Mouse (Mus musculus) kidney, embryonic 15.5 days (tissue): ENCODE measurements around the gene Klhdc8a. TPM values are rescaled to one million over a fixed set of nuclear protein-coding genes. Genes with fewer than 3 reads are reported as not detected.
A peak's percentile ranks its signal among the peaks of the same experiment; 100 is the strongest.
"Not testable (repeated sequence)": the region's sequence is repeated elsewhere in the genome, so short reads cannot be mapped to it uniquely, and the experiment has no call there.

Experiments used
- ATAC-seq: fragments of 200-750 bp; cut with Nextera tagmentation; replicated peaks from 2 replicates; pipeline ENCODE4 v1.8.0; 2017; ENCODE audit warnings: moderate TSS enrichment; ENCODE audit not compliant: low FRiP score
- H3K27ac ChIP-seq: fragments of 300-500 bp; sonication (generic); 2 replicates; pipeline ENCODE4 v1.5.1; 2015; ENCODE audit warnings: mild to moderate bottlenecking, inconsistent platforms
- H3K27me3 ChIP-seq: fragments of 300-500 bp; sonication (generic); 2 replicates; pipeline ENCODE4 v1.6.1; 2015; ENCODE audit warnings: inconsistent platforms
- H3K36me3 ChIP-seq: fragments of 300-500 bp; sonication (generic); 2 replicates; pipeline ENCODE4 v1.6.1; 2015; ENCODE audit warnings: inconsistent platforms
- H3K4me1 ChIP-seq: fragments of 300-500 bp; sonication (generic); 2 replicates; pipeline ENCODE4 v1.6.1; 2015; ENCODE audit warnings: inconsistent platforms
- H3K4me2 ChIP-seq: fragments of 300-500 bp; sonication (generic); 2 replicates; pipeline ENCODE4 v1.6.1; 2015; ENCODE audit warnings: moderate library complexity, mild to moderate bottlenecking, inconsistent platforms
- H3K4me3 ChIP-seq: fragments of 300-500 bp; sonication (generic); replicated peaks from 2 replicates; pipeline ENCODE4 v1.5.1; 2015; ENCODE audit warnings: mild to moderate bottlenecking, inconsistent platforms
- H3K9ac ChIP-seq: fragments of 300-500 bp; sonication (generic); 2 replicates; pipeline ENCODE4 v1.6.1; 2015; ENCODE audit warnings: mild to moderate bottlenecking, inconsistent platforms
- H3K9me3 ChIP-seq: fragments of 300-500 bp; sonication (generic); replicated peaks from 2 replicates; pipeline ENCODE4 v1.6.1; 2016; ENCODE audit warnings: inconsistent platforms
- WGBS: fragments of 180-500 bp; shearing (Covaris S2); methylation state at CpG from one replicate; pipeline ENCODE4 v1.1.7; 2015; ENCODE audit warnings: mixed read lengths; 5-methylcytosine and 5-hydroxymethylcytosine counted together
- polyA plus RNA-seq: library from polyadenylated mRNA; unstranded; fragments of >200 nt; fragmentation: Nextera tagmentation; extraction: Ambion mirVana; gene quantifications from 2 replicates; pipeline ENCODE4 v1.2.1, GENCODE M21; 2015

Klhdc8a gene
- polyA plus RNA-seq, 1 experiment from 2014 or later: 1.6 TPM

DNA sequence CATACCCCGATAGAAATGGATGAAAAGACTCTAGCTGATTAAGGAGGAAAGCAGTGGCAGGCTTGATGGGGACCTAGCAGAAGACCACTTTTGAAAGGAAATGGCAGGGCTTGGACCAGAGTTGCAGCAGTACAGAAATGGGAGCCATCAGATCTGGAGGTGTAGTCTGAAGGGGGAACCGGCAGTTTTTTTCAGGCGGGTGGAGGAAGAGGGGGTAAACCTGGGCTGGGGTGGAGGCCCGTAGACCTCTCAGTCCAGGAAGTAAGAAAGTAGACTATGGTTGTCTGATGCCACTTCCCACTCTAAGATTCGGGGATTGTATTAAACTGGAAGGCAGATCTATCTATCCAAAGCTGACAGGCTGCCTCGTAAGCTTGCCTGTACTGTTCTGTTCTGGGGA, 38.5 kb downstream of the Klhdc8a start:
- H3K27ac ChIP-seq: no peak overlapping the region

DNA sequence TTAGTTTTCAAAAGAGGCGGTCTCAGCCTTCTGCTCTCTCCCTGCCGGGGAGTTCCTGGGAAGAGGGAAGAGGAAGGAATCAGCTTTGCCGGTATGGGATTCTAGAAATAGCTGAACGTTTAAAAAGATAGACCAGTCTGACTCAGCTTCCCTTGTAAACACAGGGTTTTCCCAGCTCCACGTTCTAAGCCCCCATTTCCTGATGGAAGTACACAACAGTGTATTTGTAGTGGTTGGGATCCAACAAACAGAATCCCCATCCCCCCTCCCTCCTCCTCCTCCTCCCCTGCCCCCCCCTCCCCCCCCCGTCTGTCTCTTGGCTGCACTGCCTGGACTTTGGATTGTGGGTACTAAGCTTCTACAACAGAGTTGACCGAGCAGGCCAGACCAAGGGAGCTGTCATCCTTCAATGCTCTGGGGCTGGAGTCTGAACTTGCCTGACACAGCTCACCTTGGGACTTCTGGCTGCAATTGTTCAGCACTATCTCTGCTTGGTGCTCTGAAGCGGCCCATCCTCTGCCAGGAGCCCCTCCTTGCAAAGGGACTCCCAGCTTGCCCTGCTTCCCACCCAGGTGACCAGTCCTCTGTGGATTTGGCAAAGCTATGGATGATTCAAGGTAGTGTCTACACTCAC, 39.7 kb downstream of the Klhdc8a start:
- Histone ChIP-seq H3K36me3 (no peaks in the 10 kb centered on the region), H3K4me1 (peaks cover 54% of the 10 kb centered on the region), H3K27ac (peak overlapping the region; percentile 52; the same call in 1 of the 2 replicates), H3K27me3 (no peaks in the 10 kb centered on the region), H3K4me3 (no peak overlapping the region), H3K9me3 (no peaks in the 10 kb centered on the region), H3K9ac (no peak overlapping the region), H3K4me2 (no peak overlapping the region)
- no peak for ATAC-seq
- 42% methylated on average over 8 of the region's 8 CpGs for WGBS

More for the DNA sequence above, 38.5 kb downstream of the Klhdc8a start:
- ATAC-seq: no peak
- Histone ChIP-seq H3K4me3 (no peak overlapping the region), H3K4me1 (peaks cover 59% of the 10 kb centered on the region), H3K27me3 (0 out of 2 replicates have a peak, but pooled peaks cover under 1% of the 10 kb centered on the region), H3K9ac (no peak overlapping the region), H3K9me3 (no peaks in the 10 kb centered on the region), H3K4me2 (no peak overlapping the region), H3K36me3 (no peaks in the 10 kb centered on the region; the same call in 1 of the 2 replicates)
- 78% methylated on average over 6 of the region's 6 CpGs for WGBS

DNA sequence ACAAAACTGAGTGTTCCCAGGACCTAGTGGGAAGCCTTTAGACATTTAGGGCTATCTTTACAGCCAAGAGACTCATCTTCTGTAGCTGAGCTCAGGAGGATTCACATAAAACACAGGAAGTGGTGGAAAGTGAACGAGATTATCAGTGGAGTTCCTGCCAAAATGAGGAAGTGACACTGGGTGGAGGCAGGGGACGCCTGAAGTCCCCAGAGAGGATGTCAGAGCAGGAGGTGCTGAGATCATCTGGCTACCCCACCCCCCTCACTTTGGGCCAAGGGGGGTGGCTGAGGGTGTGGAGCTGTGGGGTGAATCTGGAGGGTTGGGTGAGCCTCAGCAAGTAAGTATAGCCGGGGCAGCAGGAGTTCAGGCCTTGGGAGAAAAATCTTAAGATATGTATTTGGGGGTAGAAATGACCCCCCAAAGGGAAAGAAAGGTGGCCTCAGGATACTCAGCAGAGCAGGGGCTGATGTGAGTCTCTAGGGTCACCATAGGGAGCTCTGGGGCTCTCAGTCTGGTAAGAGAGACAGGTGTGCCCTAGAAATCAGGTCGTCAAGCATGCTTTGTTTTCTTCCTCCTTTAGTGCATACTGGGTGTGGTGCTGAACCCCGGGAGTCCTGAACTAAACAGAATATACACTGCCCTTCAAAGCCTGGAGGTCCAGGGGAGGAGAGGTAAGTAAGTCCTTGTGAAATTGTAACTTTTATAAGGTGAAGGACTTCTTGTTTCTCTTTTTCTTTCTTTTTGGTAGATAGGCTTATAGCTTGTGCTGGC, 43.5 kb downstream of the Klhdc8a start:
- no peak overlapping the region for H3K9ac ChIP-seq
- ATAC-seq: no peak
- H3K36me3 ChIP-seq: no peaks in the 10 kb centered on the region
- no peak overlapping the region for H3K4me2 ChIP-seq
- H3K27me3 ChIP-seq: no peaks in the 10 kb centered on the region
- H3K27ac ChIP-seq: no peak overlapping the region
- 44% methylated on average over 5 of the region's 5 CpGs for WGBS
- no peak overlapping the region for H3K4me3 ChIP-seq
- no peaks in the 10 kb centered on the region for H3K9me3 ChIP-seq
- peaks cover 30% of the 10 kb centered on the region for H3K4me1 ChIP-seq

DNA sequence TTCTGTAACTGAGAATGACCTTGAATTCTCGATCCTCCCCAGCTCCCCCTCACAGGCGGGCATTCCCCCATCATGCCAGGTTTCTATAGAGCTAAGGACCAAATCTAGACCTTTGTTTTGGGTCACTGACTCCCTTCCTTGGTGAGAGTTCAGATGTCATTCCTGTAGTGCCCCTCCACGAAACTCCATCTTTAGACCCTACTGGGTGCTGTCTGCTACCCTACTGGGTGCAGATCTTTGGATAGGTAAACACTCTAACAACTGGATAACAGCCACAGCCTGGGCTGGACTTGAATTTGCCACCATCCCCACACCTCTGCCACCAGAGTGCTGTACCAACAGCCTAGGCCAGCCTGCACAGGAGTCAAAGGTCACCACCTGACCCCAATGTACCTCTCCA, 44.1 kb downstream of the Klhdc8a start:
- 55% methylated on average over 3 of the region's 3 CpGs for WGBS
- ATAC-seq: no peak
- Histone ChIP-seq H3K27me3 (no peaks in the 10 kb centered on the region), H3K4me2 (no peak overlapping the region), H3K36me3 (no peaks in the 10 kb centered on the region), H3K9ac (no peak overlapping the region), H3K27ac (no peak overlapping the region), H3K9me3 (no peaks in the 10 kb centered on the region), H3K4me1 (peaks cover 26% of the 10 kb centered on the region), H3K4me3 (no peak overlapping the region)

DNA sequence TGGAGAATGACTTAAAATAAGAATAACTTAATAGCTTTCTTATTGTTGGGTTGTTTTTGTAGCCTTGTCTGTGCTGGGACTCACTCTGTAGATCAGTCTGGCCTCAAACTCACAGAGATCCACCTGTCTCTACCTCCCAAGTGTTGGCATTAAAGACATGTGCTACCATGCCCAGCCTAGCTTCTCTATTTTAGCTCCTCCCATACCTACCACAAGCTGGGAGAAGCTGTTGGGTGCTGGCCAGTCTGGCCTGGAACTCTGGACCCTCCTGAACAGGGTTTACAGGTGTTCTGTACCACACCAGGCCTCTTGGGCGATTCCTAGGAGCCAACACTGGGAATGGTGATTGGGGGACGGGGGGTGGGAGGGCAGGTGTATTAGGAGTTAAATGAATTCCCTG, 44.8 kb downstream of the Klhdc8a start:
- no peaks in the 10 kb centered on the region for H3K27me3 ChIP-seq
- H3K4me3 ChIP-seq: no peak overlapping the region
- WGBS: 90% methylated on average over 2 of the region's 2 CpGs
- H3K4me1 ChIP-seq: peaks cover 22% of the 10 kb centered on the region
- no peaks in the 10 kb centered on the region for H3K36me3 ChIP-seq
- H3K9me3 ChIP-seq: no peaks in the 10 kb centered on the region
- no peak overlapping the region for H3K9ac ChIP-seq
- H3K27ac ChIP-seq: no peak overlapping the region
- no peak overlapping the region for H3K4me2 ChIP-seq
- no peak for ATAC-seq

DNA sequence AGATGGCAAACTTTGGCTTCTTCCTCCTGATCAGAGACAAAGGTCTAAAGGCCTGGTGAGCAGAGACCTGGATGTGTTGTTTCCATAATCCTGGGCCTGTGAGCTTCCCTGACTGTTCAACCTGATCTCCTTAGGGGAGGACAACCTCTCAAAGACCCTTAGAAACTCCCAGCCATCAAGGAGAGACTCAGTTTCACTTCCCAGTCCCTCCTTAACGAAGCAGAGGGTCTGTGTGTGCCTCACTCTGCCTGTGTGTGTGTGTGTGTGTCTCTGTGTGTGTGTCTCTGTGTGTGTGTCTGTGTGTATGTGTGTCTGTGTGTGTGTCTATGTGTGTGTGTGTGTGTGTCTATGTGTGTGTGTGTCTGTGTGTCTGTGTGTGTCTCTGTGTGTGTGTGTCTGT, 45.2 kb downstream of the Klhdc8a start:
- Histone ChIP-seq H3K4me2 (no peak overlapping the region), H3K9me3 (no peaks in the 10 kb centered on the region), H3K9ac (no peak overlapping the region), H3K27me3 (no peaks in the 10 kb centered on the region), H3K36me3 (no peaks in the 10 kb centered on the region), H3K4me1 (peaks cover 19% of the 10 kb centered on the region), H3K27ac (no peak overlapping the region), H3K4me3 (no peak overlapping the region)
- WGBS: 79% methylated on average over 1 of the region's 1 CpGs
- ATAC-seq: no peak

DNA sequence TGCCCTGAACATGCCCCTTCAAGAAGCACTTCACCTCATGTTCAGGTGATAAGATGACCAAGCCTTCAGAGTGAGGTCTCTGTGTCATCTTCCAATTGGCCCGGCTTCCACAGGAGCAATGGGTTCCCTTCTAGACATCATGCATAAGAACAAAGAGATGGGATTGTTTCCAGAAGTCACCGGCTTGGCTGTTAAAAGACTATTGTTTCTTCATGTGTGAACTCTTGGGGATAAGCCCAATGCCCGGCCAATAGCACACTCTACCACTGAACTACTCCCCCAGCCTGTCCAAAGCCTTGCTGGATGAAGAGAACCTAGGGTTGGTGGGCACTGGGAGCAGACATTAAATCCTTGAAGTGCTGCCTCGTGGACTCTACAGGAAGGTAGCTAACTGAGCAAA, 47.1 kb downstream of the Klhdc8a start:
- peaks cover 16% of the 10 kb centered on the region for H3K4me1 ChIP-seq
- no peaks in the 10 kb centered on the region for H3K27me3 ChIP-seq
- H3K9ac ChIP-seq: no peak overlapping the region
- H3K4me3 ChIP-seq: no peak overlapping the region
- no peaks in the 10 kb centered on the region for H3K36me3 ChIP-seq
- no peak overlapping the region for H3K4me2 ChIP-seq
- no peak overlapping the region for H3K27ac ChIP-seq
- no peaks in the 10 kb centered on the region for H3K9me3 ChIP-seq
- 84% methylated on average over 4 of the region's 4 CpGs for WGBS
- no peak for ATAC-seq

DNA sequence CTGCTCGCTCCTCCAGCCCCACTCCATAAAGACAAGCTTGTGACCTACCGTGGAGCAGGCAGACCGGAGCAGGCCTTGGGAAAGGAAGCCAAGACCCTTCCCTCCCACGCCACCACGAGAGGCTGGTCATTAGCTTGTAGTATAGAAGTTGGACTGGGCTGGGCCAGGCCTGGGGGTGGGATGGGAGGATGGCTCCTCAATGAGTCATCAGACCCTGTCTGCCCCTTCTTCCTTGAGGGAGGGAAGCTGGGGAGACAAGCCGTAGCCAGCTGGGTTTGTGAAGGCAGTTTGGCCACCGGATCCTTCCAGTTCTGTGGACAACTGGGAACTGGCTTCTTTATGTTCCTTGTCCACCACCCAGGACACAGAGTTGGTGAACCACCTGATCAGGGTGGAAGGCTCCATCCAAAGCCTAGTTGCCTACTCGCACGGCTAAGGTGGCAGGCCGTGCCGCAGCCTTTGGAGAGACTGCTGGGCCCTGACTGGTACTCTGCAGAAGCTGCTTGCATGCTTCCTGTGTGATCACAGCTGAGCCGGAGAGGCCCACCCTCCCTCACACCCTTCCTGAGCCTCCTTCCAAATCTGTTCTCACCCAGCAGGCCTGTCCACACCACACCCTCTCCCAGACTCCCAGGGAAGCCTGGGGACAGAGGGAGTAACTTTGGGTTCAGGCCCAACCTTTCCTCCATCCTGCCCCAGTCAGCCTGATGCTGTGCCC, 47.9 kb downstream of the Klhdc8a start:
- WGBS: 56% methylated on average over 12 of the region's 12 CpGs
- Histone ChIP-seq H3K27ac (peak overlapping the region; percentile 56; the same call in 1 of the 2 replicates), H3K36me3 (no peaks in the 10 kb centered on the region), H3K4me2 (no peak overlapping the region), H3K27me3 (no peaks in the 10 kb centered on the region), H3K4me1 (peaks cover 16% of the 10 kb centered on the region), H3K9me3 (no peaks in the 10 kb centered on the region; the same call in 1 of the 2 replicates), H3K9ac (no peak overlapping the region), H3K4me3 (no peak overlapping the region)
- peak; percentile 77 for ATAC-seq

DNA sequence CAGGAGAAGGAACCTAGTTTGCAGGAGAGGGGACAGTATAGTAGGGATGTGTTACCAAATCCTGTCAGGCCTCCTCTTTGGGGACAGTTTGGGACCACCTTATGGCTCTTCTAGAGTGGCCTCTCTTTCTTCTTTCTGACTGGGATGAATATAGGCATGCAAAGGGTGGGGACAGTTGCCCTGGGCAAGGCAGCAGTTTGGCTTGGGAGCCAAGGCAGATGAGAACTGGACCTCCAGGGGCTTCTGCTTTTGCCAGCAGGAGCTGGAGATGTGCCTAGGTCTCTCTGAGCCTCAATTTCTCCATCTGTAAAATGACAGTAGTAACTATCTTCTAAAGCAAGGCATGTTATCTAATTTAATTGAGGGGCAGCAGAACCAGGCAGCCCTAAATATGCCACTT, 48.5 kb downstream of the Klhdc8a start:
- no peaks in the 10 kb centered on the region; the same call in 1 of the 2 replicates for H3K9me3 ChIP-seq
- 0 out of 2 replicates have a peak overlapping the region, but pooled peaks have one; percentile 56 for H3K27ac ChIP-seq
- peaks cover 13% of the 10 kb centered on the region for H3K4me1 ChIP-seq
- H3K27me3 ChIP-seq: no peaks in the 10 kb centered on the region
- H3K9ac ChIP-seq: no peak overlapping the region
- no peak for ATAC-seq
- no peak overlapping the region for H3K4me2 ChIP-seq
- H3K36me3 ChIP-seq: no peaks in the 10 kb centered on the region
- no peak overlapping the region for H3K4me3 ChIP-seq

DNA sequence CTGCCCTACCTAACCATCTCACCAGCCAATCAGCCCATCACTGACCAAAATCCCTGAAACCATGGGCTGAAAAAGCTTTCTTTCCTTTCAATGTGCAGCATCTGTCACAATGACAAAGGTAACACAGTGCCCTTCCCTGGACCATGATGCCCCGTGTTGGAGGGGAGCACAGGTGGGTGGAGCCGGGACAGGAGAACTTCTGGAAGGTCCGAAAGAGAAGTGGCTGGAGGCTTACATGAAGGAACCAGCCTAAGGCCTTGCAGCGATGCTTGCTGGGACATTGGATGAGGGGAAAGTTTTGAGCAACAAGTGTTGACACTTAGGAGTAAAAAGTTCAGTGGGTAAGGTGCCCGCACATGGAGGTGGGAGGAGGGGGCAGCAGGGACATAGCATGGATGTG, 50.0 kb downstream of the Klhdc8a start:
- H3K9ac ChIP-seq: no peak overlapping the region
- ATAC-seq: no peak
- H3K4me3 ChIP-seq: no peak overlapping the region
- WGBS: 85% methylated on average over 5 of the region's 5 CpGs
- H3K36me3 ChIP-seq: no peaks in the 10 kb centered on the region
- no peaks in the 10 kb centered on the region; the same call in 1 of the 2 replicates for H3K9me3 ChIP-seq
- no peak overlapping the region for H3K27ac ChIP-seq
- no peak overlapping the region for H3K4me2 ChIP-seq
- peaks cover 14% of the 10 kb centered on the region for H3K4me1 ChIP-seq
- no peaks in the 10 kb centered on the region for H3K27me3 ChIP-seq

DNA sequence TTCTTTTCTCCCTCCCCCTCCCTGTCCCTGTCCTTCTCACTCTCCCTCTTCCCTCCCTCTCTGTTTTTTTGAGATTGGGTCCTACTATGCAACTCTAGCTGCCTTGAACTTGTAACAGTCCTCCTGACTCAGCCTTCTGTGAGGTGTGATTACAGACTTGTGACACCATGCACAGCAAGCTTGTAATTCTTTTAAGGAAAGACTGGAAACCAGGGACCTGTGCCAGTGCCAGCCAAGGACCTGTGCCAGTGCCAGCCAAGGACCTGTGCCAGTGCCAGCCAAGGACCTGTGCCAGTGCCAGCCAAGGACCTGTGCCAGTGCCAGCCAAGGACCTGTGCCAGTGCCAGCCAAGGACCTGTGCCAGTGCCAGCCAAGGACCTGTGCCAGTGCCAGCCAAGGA, 50.6 kb downstream of the Klhdc8a start:
- ATAC-seq, H3K9ac ChIP-seq, H3K27ac ChIP-seq, H3K4me3 ChIP-seq, H3K4me2 ChIP-seq, H3K27me3 ChIP-seq, H3K9me3 ChIP-seq, H3K36me3 ChIP-seq: not testable (repeated sequence)
- H3K4me1 ChIP-seq: peaks cover 19% of the 10 kb centered on the region

DNA sequence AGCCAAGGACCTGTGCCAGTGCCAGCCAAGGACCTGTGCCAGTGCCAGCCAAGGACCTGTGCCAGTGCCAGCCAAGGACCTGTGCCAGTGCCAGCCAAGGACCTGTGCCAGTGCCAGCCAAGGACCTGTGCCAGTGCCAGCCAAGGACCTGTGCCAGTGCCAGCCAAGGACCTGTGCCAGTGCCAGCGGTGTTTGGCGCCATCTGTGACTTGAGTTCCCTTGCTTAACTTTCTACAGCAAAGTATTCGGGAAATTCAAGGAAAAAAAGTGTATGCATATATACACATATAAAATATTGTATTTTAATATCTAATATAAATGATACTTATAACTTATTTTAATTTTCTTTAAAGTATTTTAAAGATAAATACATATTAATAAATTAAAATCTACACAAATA, 51.2 kb downstream of the Klhdc8a start:
- H3K27me3 ChIP-seq, H3K27ac ChIP-seq, H3K9me3 ChIP-seq, H3K4me2 ChIP-seq, H3K4me3 ChIP-seq, ATAC-seq, H3K9ac ChIP-seq, H3K36me3 ChIP-seq: not testable (repeated sequence)
- 96% methylated on average over 3 of the region's 3 CpGs for WGBS
- peaks cover 24% of the 10 kb centered on the region for H3K4me1 ChIP-seq
